Mouse (Mus musculus): ENCODE data around the gene Tas2r138. TPM values are rescaled to one million over a fixed set of nuclear protein-coding genes. Genes with fewer than 3 reads are reported as not detected.
"Not testable (repeated sequence)": the region's sequence is repeated elsewhere in the genome, so short reads cannot be mapped to it uniquely, and the experiment has no call there.

The Tas2r138 gene
- total and polyA plus RNA-seq, 2 experiments from 2014 or later = not detected

- no peaks in the 10 kb centered on the region for H3K4me1 ChIP-seq (ENCODE audit: insufficient read depth, low read length)
- H3K27ac ChIP-seq = no peak overlapping the region
- TF ChIP-seq CTCF (IDR thresholded peaks at IDR 0.05; ENCODE audit: low read depth) = no peak
- no peak overlapping the region for H3K4me3 ChIP-seq (ENCODE audit: low read length)
- H3K36me3 ChIP-seq (ENCODE audit: insufficient read depth, low read length) = no peaks in the 10 kb centered on the region
- H3K4me2 ChIP-seq (ENCODE audit: low read depth, low read length) = no peak overlapping the region
- H3K9ac ChIP-seq (replicated peaks; ENCODE audit: low read length) = no peak overlapping the region
- DNase-seq (ENCODE audit: low spot score) (no peak), ATAC-seq (no peak)
- no peaks in the 10 kb centered on the region for H3K27me3 ChIP-seq (ENCODE audit: insufficient read depth, low read length)
- H3K9me3 ChIP-seq (ENCODE audit: low read length) = no peaks in the 10 kb centered on the region
- WGBS = 73% methylated on average over 1 of the region's 1 CpGs
Measured at GRCm38 (mm10) chr6:40634640-40635071, 21.5 kb upstream of the Tas2r138 start.

GRCm38 (mm10) chr6:40628406-40629000, 15.4 kb upstream of the Tas2r138 start, which contains the start of gene Mgam:
Gene Mgam (plus strand): TSS chr6:40628831.
- Histone ChIP-seq H3K36me3 (ENCODE audit: insufficient read depth, low read length) (no peaks in the 10 kb centered on the region), H3K9ac (replicated peaks; ENCODE audit: low read length) (no peak within 1 kb of the TSS), H3K27ac (no peak within 1 kb of the TSS), H3K27me3 (ENCODE audit: insufficient read depth, low read length) (no peaks in the 10 kb centered on the region), H3K4me2 (ENCODE audit: low read depth, low read length) (no peak within 1 kb of the TSS), H3K9me3 (ENCODE audit: low read length) (no peaks in the 10 kb centered on the region), H3K4me1 (ENCODE audit: insufficient read depth, low read length) (no peaks in the 10 kb centered on the region), H3K4me3 (ENCODE audit: low read length) (no peak within 1 kb of the TSS)
- no peak for ATAC-seq
- WGBS = 85% methylated on average over 8 of the region's 8 CpGs
- DNase-seq (ENCODE audit: low spot score) = no peak
- no peak for TF ChIP-seq CTCF (IDR thresholded peaks at IDR 0.05; ENCODE audit: low read depth)

- 67% methylated on average over 1 of the region's 1 CpGs for WGBS
Measured at GRCm38 (mm10) chr6:40626111-40626510, 13.0 kb upstream of the Tas2r138 start.

GRCm38 (mm10) chr6:40617965-40618364, 4.9 kb upstream of the Tas2r138 start:
- Histone ChIP-seq H3K27ac (no peak overlapping the region), H3K9me3 (ENCODE audit: low read length) (no peaks in the 10 kb centered on the region), H3K4me2 (ENCODE audit: low read depth, low read length) (no peak overlapping the region), H3K4me1 (ENCODE audit: insufficient read depth, low read length) (no peaks in the 10 kb centered on the region), H3K4me3 (ENCODE audit: low read length) (no peak overlapping the region), H3K9ac (replicated peaks; ENCODE audit: low read length) (no peak overlapping the region), H3K36me3 (ENCODE audit: insufficient read depth, low read length) (no peaks in the 10 kb centered on the region), H3K27me3 (ENCODE audit: insufficient read depth, low read length) (no peaks in the 10 kb centered on the region)
- DNase-seq (ENCODE audit: low spot score) (peak; percentile 88), ATAC-seq (peak; percentile 67)
- TF ChIP-seq CTCF (IDR thresholded peaks at IDR 0.05; ENCODE audit: low read depth) = peak; percentile 81
- WGBS = 12% methylated on average over 2 of the region's 2 CpGs

More at GRCm38 (mm10) chr6:40626111-40626510, 13.0 kb upstream of the Tas2r138 start:
- Histone ChIP-seq H3K27ac (no peak overlapping the region), H3K27me3 (ENCODE audit: insufficient read depth, low read length) (no peaks in the 10 kb centered on the region), H3K36me3 (ENCODE audit: insufficient read depth, low read length) (no peaks in the 10 kb centered on the region), H3K4me3 (ENCODE audit: low read length) (no peak overlapping the region), H3K9me3 (ENCODE audit: low read length) (no peaks in the 10 kb centered on the region), H3K4me2 (ENCODE audit: low read depth, low read length) (no peak overlapping the region), H3K4me1 (ENCODE audit: insufficient read depth, low read length) (no peaks in the 10 kb centered on the region), H3K9ac (replicated peaks; ENCODE audit: low read length) (no peak overlapping the region)
- no peak for ATAC-seq
- no peak for DNase-seq (ENCODE audit: low spot score)
- no peak for TF ChIP-seq CTCF (IDR thresholded peaks at IDR 0.05; ENCODE audit: low read depth)

GRCm38 (mm10) chr6:40610244-40610643, 2.9 kb downstream of the Tas2r138 start:
- TF ChIP-seq CTCF (IDR thresholded peaks at IDR 0.05; ENCODE audit: low read depth) = no peak
- no peak overlapping the region for H3K27ac ChIP-seq

GRCm38 (mm10) chr6:40607431-40607830, 5.7 kb downstream of the Tas2r138 start:
- no peak overlapping the region for H3K4me3 ChIP-seq (ENCODE audit: low read length)
- H3K9me3 ChIP-seq (ENCODE audit: low read length) = no peaks in the 10 kb centered on the region
- ATAC-seq (no peak), DNase-seq (ENCODE audit: low spot score) (no peak)
- H3K9ac ChIP-seq (replicated peaks; ENCODE audit: low read length) = no peak overlapping the region
- TF ChIP-seq CTCF (IDR thresholded peaks at IDR 0.05; ENCODE audit: low read depth) = no peak
- no peak overlapping the region for H3K4me2 ChIP-seq (ENCODE audit: low read depth, low read length)
- no peaks in the 10 kb centered on the region for H3K27me3 ChIP-seq (ENCODE audit: insufficient read depth, low read length)
- no peak overlapping the region for H3K27ac ChIP-seq
- H3K36me3 ChIP-seq (ENCODE audit: insufficient read depth, low read length) = no peaks in the 10 kb centered on the region
- H3K4me1 ChIP-seq (ENCODE audit: insufficient read depth, low read length) = no peaks in the 10 kb centered on the region

More at GRCm38 (mm10) chr6:40610244-40610643, 2.9 kb downstream of the Tas2r138 start:
- Histone ChIP-seq H3K27me3 (ENCODE audit: insufficient read depth, low read length) (no peaks in the 10 kb centered on the region), H3K4me1 (ENCODE audit: insufficient read depth, low read length) (no peaks in the 10 kb centered on the region), H3K9me3 (ENCODE audit: low read length) (no peaks in the 10 kb centered on the region), H3K36me3 (ENCODE audit: insufficient read depth, low read length) (no peaks in the 10 kb centered on the region), H3K9ac (replicated peaks; ENCODE audit: low read length) (no peak overlapping the region), H3K4me3 (ENCODE audit: low read length) (no peak overlapping the region), H3K4me2 (ENCODE audit: low read depth, low read length) (no peak overlapping the region)
- 35% methylated on average over 8 of the region's 8 CpGs for WGBS
- DNase-seq (ENCODE audit: low spot score) (peak; percentile 61), ATAC-seq (peak; percentile 40; the same call in 1 of the 2 replicates)

GRCm38 (mm10) chr6:40598546-40598945, 14.6 kb downstream of the Tas2r138 start:
- not testable (repeated sequence) for H3K4me2 ChIP-seq (ENCODE audit: low read depth, low read length); ATAC-seq; H3K36me3 ChIP-seq (ENCODE audit: insufficient read depth, low read length); H3K27me3 ChIP-seq (ENCODE audit: insufficient read depth, low read length); H3K4me1 ChIP-seq (ENCODE audit: insufficient read depth, low read length); H3K9ac ChIP-seq (replicated peaks; ENCODE audit: low read length); DNase-seq (ENCODE audit: low spot score); H3K4me3 ChIP-seq (ENCODE audit: low read length); H3K9me3 ChIP-seq (ENCODE audit: low read length); H3K27ac ChIP-seq
- 30% methylated on average over 4 of the region's 4 CpGs for WGBS
